Mouse (Mus musculus) liver, embryonic 12.5 days (tissue): Measurements from ENCODE around the gene Uchl1. TPM values are rescaled to one million over a fixed set of nuclear protein-coding genes. Genes with fewer than 3 reads are reported as not detected.
A peak's percentile ranks its signal among the peaks of the same experiment; 100 is the strongest.

Experiments
- ATAC-seq: fragments of 200-750 bp; cut with Nextera tagmentation; 2 replicates; pipeline ENCODE4 v1.8.0; 2017; ENCODE audit warnings: moderate number of reproducible peaks, mild to moderate bottlenecking, moderate library complexity
- H3K27ac ChIP-seq: fragments of 300-500 bp; sonication (generic); 2 replicates; pipeline ENCODE4 v1.5.1; 2016; ENCODE audit warnings: mild to moderate bottlenecking
- H3K27me3 ChIP-seq: fragments of 300-500 bp; sonication (generic); replicated peaks from 2 replicates; pipeline ENCODE4 v1.6.1; 2016; ENCODE audit warnings: mild to moderate bottlenecking, moderate library complexity
- H3K36me3 ChIP-seq: fragments of 300-500 bp; sonication (generic); 2 replicates; pipeline ENCODE4 v1.6.1; 2016; ENCODE audit warnings: mild to moderate bottlenecking, moderate library complexity
- H3K4me1 ChIP-seq: fragments of 300-500 bp; sonication (generic); 2 replicates; pipeline ENCODE4 v1.6.1; 2016
- H3K4me2 ChIP-seq: fragments of 300-500 bp; sonication (generic); 2 replicates; pipeline ENCODE4 v1.6.1; 2016; ENCODE audit warnings: mild to moderate bottlenecking, moderate library complexity
- H3K4me3 ChIP-seq: fragments of 300-500 bp; sonication (generic); 2 replicates; pipeline ENCODE4 v1.5.1; 2016; ENCODE audit warnings: mild to moderate bottlenecking, moderate library complexity
- H3K9ac ChIP-seq: fragments of 300-500 bp; sonication (generic); 2 replicates; pipeline ENCODE4 v1.6.1; 2016; ENCODE audit warnings: mild to moderate bottlenecking, moderate library complexity
- H3K9me3 ChIP-seq: fragments of 300-500 bp; sonication (generic); replicated peaks from 2 replicates; pipeline ENCODE4 v1.6.1; 2016; ENCODE audit warnings: mild to moderate bottlenecking, moderate library complexity
- WGBS: fragments of 180-500 bp; shearing (Covaris S2); methylation state at CpG from one replicate; pipeline ENCODE4 v1.1.7; 2016; ENCODE audit not compliant: insufficient replicate concordance; 5-methylcytosine and 5-hydroxymethylcytosine counted together
- polyA plus RNA-seq: library from polyadenylated mRNA; unstranded; fragments of >200 nt; fragmentation: Nextera tagmentation; extraction: Ambion mirVana; gene quantifications from 2 replicates; pipeline ENCODE4 v1.2.1, GENCODE M21; 2016

Uchl1 gene
- polyA plus RNA-seq: 3.0 and 7.1 TPM in 2 replicates

DNA sequence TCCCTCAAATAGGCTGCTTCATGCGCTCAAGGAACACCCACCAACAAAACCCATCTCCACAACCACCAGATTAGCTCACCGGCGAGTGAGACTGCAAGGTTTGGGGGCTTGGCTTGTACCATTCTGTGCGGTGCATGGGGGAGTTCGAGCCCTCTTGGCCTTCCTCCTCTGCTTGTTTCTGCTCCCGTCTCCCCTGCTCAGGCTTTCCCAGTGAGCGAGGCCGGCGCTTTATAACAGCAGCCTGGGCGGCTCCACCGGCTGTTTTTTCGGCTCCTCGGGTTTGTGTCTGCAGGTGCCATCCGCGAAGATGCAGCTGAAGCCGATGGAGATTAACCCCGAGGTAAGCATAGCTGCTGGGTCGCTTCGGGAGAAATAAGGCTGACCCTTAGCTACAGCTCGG, at the start of gene Uchl1:
Gene Uchl1 (plus strand): TSS at position 109 of the 400 bp plus-strand sequence.
- Histone ChIP-seq H3K4me2 (peak within 1 kb of the TSS; percentile 65), H3K9me3 (no peaks in the 10 kb centered on the region), H3K27ac (no peak within 1 kb of the TSS), H3K9ac (no peak within 1 kb of the TSS), H3K27me3 (peaks cover 66% of the 10 kb centered on the region), H3K4me3 (peak within 1 kb of the TSS; percentile 41), H3K4me1 (0 out of 2 replicates have a peak, but pooled peaks cover 12% of the 10 kb centered on the region), H3K36me3 (no peaks in the 10 kb centered on the region)
- no peak for ATAC-seq
- WGBS: under 1% methylated on average over 20 of the region's 20 CpGs

DNA sequence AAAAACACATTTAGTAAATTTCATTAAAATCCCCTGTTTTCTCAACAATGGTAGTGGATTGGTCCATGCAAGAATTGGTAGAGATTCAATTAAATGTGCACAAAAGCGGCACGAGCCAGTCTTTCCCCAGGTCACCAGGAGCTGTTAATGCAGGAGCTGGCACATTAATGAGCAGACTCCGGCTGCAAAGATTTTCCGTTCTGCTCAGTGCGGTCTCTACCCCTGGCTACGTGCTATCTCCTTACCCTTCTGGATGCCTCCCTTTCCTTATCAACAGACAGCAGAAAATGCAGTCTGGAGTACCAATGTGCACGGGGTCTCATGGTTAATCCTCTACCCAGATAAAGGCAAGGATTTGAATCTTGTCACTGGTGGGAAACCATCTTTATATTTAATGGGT, 48.1 kb upstream of the Uchl1 start:
- no peaks in the 10 kb centered on the region for H3K36me3 ChIP-seq

DNA sequence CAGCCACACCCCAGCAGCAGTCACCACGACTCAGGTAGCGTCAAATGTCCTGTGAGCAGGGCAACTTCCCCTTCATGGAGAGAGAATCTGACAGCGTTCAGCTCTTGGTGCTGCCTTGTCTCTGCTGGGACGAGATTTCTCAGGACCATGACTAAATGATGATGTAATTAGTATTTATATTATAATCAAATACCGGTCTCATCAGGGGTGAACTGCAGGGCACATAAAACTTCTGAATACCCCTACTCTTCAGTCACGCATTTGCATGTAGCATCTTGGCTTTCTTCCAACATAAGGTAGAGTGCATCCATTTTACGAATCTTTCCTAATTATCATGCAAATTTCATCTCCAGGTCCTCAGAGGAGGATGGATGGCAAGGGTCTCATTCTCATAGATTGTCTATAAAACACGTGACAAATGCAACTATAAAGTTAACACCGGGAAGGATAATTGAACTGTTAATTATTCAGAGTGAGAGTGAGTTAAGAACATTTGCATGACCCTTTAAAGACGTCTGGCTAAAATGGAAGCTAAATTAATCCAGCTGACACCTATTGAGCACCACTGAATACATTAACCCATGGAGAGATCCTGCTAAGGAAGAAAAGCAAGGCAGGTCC, 40.3 kb upstream of the Uchl1 start:
- ATAC-seq: no peak
- no peak overlapping the region for H3K4me3 ChIP-seq
- H3K4me1 ChIP-seq: no peaks in the 10 kb centered on the region
- no peak overlapping the region for H3K27ac ChIP-seq
- H3K9me3 ChIP-seq: no peaks in the 10 kb centered on the region
- H3K4me2 ChIP-seq: no peak overlapping the region
- H3K36me3 ChIP-seq: no peaks in the 10 kb centered on the region
- no peak overlapping the region for H3K9ac ChIP-seq
- H3K27me3 ChIP-seq: no peaks in the 10 kb centered on the region
- WGBS: 52% methylated on average over 10 of the region's 10 CpGs

More for the DNA sequence above, 48.1 kb upstream of the Uchl1 start:
- no peaks in the 10 kb centered on the region for H3K9me3 ChIP-seq
- H3K4me3 ChIP-seq: no peak overlapping the region
- H3K9ac ChIP-seq: no peak overlapping the region
- H3K27me3 ChIP-seq: no peaks in the 10 kb centered on the region; the same call in 1 of the 2 replicates
- H3K4me2 ChIP-seq: no peak overlapping the region
- ATAC-seq: no peak
- H3K4me1 ChIP-seq: no peaks in the 10 kb centered on the region
- no peak overlapping the region for H3K27ac ChIP-seq
- 34% methylated on average over 7 of the region's 7 CpGs for WGBS

DNA sequence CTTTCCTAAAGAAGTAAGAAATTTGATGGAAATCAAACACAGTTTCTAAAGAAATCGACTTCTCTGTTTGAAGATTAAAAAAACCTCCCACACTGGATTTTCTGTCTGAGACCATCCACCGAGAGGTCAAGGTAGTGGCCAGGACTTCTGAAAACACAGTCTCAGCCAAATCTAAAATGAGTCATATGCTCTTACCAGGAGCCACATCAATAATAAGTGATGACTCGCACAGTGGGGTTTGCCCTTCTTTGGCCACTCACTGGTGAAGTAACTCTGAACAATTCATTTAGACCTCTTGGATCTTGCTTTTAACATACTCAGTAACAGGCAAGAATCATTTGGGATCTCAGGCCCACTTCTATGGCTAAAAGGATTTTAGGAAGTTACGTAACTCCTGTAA, 33.7 kb upstream of the Uchl1 start:
- H3K36me3 ChIP-seq: no peaks in the 10 kb centered on the region
- no peak overlapping the region for H3K27ac ChIP-seq
- no peak overlapping the region for H3K4me3 ChIP-seq
- no peaks in the 10 kb centered on the region for H3K27me3 ChIP-seq
- no peaks in the 10 kb centered on the region for H3K4me1 ChIP-seq
- no peak for ATAC-seq
- H3K9ac ChIP-seq: no peak overlapping the region
- H3K4me2 ChIP-seq: no peak overlapping the region
- no peaks in the 10 kb centered on the region for H3K9me3 ChIP-seq
- 64% methylated on average over 4 of the region's 4 CpGs for WGBS

DNA sequence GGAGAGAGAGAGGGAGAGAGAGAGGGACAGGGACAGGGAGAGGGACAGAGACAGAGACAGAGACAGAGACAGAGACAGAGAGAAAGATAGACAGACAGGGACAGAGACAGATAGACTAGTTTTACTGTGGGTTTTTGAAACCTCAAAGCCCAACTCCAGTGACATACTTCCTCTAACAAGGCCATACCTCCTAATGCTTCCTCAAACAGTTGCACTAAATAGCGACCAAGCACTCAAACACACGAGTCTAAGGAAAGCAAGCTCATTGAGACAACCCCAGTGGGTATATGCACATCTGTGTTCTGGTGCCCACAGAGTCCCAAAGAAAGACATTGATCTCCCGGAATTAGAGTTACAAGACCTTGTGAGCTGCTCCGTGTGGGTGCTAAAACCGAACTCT, 32.6 kb upstream of the Uchl1 start:
- no peaks in the 10 kb centered on the region; the same call in 1 of the 2 replicates for H3K4me1 ChIP-seq
- no peak overlapping the region for H3K4me2 ChIP-seq
- no peak overlapping the region for H3K4me3 ChIP-seq
- ATAC-seq: no peak
- H3K9me3 ChIP-seq: no peaks in the 10 kb centered on the region
- no peak overlapping the region for H3K27ac ChIP-seq
- H3K27me3 ChIP-seq: no peaks in the 10 kb centered on the region
- no peak overlapping the region for H3K9ac ChIP-seq
- H3K36me3 ChIP-seq: no peaks in the 10 kb centered on the region
- WGBS: 47% methylated on average over 5 of the region's 5 CpGs

DNA sequence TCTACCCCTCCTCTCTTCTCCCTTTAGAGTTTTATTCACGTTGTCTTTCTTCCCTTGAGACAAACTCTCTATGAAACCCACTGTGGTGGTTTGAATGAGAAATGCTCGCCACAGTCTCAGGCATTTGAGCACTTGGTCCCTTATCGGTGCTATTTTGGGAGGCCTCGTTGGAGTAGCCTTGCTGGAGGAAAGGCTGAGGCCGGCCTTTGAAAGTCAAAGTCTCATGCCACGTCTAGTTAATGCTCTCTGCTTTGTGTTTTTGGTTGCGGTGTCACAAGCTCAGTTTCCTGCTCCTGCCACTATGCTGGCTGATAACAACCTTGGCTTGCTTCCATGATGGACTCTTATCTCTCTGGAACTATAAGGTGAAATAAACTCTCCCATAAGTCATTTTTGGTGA, 28.4 kb upstream of the Uchl1 start:
- Histone ChIP-seq H3K36me3 (no peaks in the 10 kb centered on the region), H3K4me3 (no peak overlapping the region), H3K9me3 (no peaks in the 10 kb centered on the region), H3K9ac (no peak overlapping the region), H3K27ac (no peak overlapping the region), H3K4me2 (no peak overlapping the region), H3K4me1 (no peaks in the 10 kb centered on the region; the same call in 1 of the 2 replicates), H3K27me3 (no peaks in the 10 kb centered on the region)
- no peak for ATAC-seq
- 33% methylated on average over 7 of the region's 7 CpGs for WGBS

DNA sequence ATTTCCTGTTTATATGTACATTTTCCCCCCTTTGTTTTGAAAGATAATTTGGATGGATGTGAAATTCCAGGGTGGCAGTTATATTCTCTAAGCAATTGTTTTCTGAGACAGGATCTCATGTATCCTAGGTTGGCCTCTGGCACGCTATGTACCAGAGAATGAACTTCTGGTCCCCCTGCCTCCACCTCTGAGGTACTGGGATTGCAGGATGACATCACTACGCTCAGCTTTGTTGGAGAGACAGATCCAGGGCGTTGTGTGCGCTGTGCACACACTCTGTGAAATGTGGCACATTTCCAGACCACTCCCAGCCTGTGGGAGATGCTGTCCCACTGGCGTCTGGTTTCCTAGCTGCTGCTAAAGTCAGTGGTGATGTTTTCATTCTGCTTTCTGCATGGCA, 21.7 kb upstream of the Uchl1 start:
- no peaks in the 10 kb centered on the region for H3K4me1 ChIP-seq
- no peak overlapping the region for H3K9ac ChIP-seq
- no peak overlapping the region for H3K27ac ChIP-seq
- no peaks in the 10 kb centered on the region for H3K9me3 ChIP-seq
- no peak overlapping the region for H3K4me2 ChIP-seq
- no peak overlapping the region for H3K4me3 ChIP-seq
- 59% methylated on average over 5 of the region's 5 CpGs for WGBS
- H3K27me3 ChIP-seq: no peaks in the 10 kb centered on the region
- no peaks in the 10 kb centered on the region for H3K36me3 ChIP-seq
- ATAC-seq: no peak

DNA sequence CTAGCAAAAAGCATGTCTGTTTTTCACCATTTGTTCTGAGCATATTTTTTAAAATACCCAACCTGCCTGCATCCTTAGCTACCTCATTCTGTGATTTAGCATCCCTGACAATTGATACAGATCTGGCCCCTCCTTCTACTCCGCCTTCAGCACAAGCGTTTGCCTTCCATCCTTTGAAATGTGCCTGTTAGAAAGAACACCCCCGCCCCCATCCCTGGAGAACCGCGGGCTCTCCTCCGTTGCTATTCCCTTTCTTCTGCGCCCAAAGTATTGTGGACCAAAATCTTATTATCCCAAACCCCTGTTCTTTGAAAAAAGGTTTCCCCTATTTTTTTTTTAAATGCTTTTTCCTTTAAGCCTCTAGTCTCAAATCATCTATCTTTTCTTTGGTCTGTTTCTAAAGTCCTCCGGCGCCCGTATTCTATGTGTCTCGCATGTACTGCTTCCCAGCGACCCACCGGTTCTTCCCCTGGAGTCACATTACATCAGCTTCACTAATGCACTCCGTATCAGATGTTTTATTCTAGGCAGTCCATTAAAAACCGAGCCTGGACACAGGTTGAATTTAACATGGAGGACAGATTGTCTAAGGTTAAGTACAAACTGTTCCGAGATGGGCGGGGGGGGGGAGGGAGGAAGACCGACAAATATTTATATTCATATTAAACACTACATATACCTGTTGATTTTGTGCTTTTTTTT, 551 bp upstream of the Uchl1 start:
- Histone ChIP-seq H3K27ac (no peak overlapping the region), H3K9ac (no peak overlapping the region), H3K36me3 (no peaks in the 10 kb centered on the region), H3K4me1 (0 out of 2 replicates have a peak, but pooled peaks cover 12% of the 10 kb centered on the region), H3K9me3 (no peaks in the 10 kb centered on the region), H3K4me2 (peak overlapping the region; percentile 65), H3K27me3 (peaks cover 66% of the 10 kb centered on the region), H3K4me3 (peak overlapping the region; percentile 41)
- 4% methylated on average over 18 of the region's 18 CpGs for WGBS
- ATAC-seq: no peak

DNA sequence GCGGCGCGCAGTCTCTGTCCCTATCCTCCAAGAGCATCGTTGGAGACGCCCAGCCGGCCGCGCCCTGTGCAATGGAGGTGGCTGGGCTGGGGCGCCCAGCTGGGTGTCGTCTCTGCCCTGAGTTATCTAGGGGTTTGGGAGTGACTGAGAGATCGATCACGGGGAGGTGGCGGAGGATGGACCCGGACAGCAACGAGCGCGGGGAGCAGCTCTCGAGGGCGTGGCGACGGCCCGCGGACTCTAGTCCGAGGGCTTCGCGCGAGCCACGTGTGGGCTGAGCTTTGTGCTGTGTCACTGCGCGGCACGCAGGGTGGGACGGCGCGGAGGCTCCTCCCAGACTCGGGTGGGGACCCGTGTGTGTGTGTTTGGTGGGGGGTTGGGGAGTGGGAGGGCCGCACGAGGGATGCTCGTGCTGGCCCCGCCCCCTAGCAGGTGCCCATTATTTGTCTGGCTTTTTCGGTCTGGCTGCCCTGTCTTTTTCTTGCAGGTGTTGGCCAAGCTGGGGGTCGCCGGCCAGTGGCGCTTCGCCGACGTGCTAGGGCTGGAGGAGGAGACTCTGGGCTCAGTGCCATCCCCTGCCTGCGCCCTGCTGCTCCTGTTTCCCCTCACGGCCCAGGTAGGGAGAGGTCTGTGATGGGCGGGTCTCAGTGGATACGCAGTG, 696 bp downstream of the Uchl1 start:
- H3K4me3 ChIP-seq: peak overlapping the region; percentile 41
- no peaks in the 10 kb centered on the region for H3K36me3 ChIP-seq
- ATAC-seq: no peak; the same call in 1 of the 2 replicates
- H3K9ac ChIP-seq: no peak overlapping the region
- peak overlapping the region; percentile 65 for H3K4me2 ChIP-seq
- no peaks in the 10 kb centered on the region for H3K9me3 ChIP-seq
- H3K27ac ChIP-seq: no peak overlapping the region
- 0 out of 2 replicates have a peak, but pooled peaks cover 12% of the 10 kb centered on the region for H3K4me1 ChIP-seq
- WGBS: 2% methylated on average over 51 of the region's 51 CpGs
- peaks cover 66% of the 10 kb centered on the region for H3K27me3 ChIP-seq

DNA sequence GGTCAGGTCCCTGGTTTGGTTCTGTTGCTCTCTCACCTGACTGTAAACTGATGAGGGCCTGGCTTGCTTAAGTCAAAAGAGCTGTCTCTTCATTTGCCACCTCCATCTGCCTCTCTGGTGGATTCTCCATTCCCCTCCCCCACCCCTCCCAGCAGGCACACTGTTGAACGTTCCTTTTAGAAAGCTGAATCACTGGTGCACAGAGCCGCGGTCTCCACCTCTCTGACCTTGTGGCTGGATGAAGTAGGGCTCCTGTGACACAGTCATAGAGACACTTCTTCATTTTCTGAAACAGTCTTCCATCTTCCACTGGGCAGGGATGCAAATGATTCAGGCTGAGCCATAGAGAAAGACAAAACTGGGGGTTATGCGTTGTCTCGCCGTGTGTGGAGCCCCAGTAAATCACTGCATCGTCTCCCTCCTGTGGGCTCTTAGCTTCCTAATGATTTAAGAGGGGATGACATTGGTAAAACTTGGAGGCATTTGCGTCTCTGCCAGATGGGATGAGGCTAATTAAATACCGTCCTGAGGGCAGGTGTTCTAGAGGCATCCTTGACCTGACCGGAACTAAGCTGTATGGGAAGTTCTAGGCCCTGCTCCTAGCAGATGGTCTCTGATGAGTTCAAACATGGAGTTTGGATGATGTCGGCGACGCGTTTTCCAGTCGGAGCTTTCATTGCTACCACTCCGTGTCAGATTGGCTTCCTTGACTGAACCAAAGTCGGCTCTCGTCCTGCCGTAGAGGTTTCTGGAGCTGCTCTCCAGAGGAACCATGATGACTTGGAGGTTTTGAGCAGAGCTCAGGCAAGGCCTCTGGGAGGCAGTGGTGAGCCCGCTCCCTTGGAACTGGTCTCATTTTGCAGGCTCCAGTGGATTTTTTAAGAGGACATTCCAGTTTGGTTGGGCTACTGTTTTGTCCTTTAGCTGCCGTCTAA, 1.8 kb downstream of the Uchl1 start:
- ATAC-seq: no peak
- no peak overlapping the region for H3K27ac ChIP-seq
- 61% methylated on average over 21 of the region's 21 CpGs for WGBS
- H3K4me2 ChIP-seq: no peak overlapping the region
- H3K9ac ChIP-seq: no peak overlapping the region
- no peak overlapping the region for H3K4me3 ChIP-seq
- H3K36me3 ChIP-seq: no peaks in the 10 kb centered on the region
- peaks cover 63% of the 10 kb centered on the region for H3K27me3 ChIP-seq
- H3K4me1 ChIP-seq: 0 out of 2 replicates have a peak, but pooled peaks cover 12% of the 10 kb centered on the region
- H3K9me3 ChIP-seq: no peaks in the 10 kb centered on the region

DNA sequence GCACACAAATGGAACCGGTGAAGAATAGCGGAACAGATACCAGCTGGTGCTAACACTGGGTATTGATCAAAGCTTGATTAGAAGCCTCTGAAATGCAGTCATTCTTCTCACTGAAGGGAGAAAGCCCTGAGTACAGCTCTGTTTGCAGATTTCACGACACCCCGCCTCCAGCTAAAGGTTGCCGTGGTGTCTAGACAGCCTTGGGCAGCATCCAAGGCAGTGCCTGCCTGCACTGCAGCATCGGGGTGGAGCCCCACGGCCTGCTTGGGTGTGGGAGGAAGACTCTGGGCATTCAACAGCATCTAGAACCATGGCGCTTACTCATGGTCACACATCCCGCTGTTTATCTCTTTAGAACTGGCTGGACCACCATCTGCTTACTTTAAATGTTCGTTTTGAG, 3.3 kb downstream of the Uchl1 start:
- H3K9me3 ChIP-seq: no peaks in the 10 kb centered on the region
- ATAC-seq: no peak
- no peak overlapping the region for H3K9ac ChIP-seq
- 0 out of 2 replicates have a peak, but pooled peaks cover 12% of the 10 kb centered on the region for H3K4me1 ChIP-seq
- no peaks in the 10 kb centered on the region for H3K36me3 ChIP-seq
- H3K27ac ChIP-seq: no peak overlapping the region
- 63% methylated on average over 10 of the region's 10 CpGs for WGBS
- H3K4me3 ChIP-seq: no peak overlapping the region
- no peak overlapping the region for H3K4me2 ChIP-seq
- H3K27me3 ChIP-seq: peaks cover 54% of the 10 kb centered on the region
